Mouse (Mus musculus): ENCODE measurements around the gene Ascl3.

GRCm38 (mm10) chr7:109756291-109756690 lies 24.8 kb upstream of the Ascl3 start:
- TF ChIP-seq POLR2A (IDR thresholded peaks at IDR 0.05; ENCODE audit: low read depth, low read length) (no peak), CTCF (conservative IDR thresholded peaks at IDR 0.05; ENCODE audit: insufficient read depth, insufficient read length, low read depth, low read length) (no peak)

All from kidney, adult 2 months (tissue).